Mouse (Mus musculus) embryo, embryonic 10 days (tissue): ENCODE measurements around the gene Anxa3.

ENCODE experiments used
- DNase-seq: peaks from one replicate; pipeline ENCODE4 v3.0.0-alpha.2; 2015; ENCODE audit warnings: low spot score

Anxa3 gene

GRCm38 (mm10) chr5:96792936-96793718 lies at the start of gene Anxa3:
TSS of gene Anxa3 (plus strand) at chr5:96793339.
- DNase-seq: peak; percentile 68

- DNase-seq: no peak
These were observed 45.7 kb upstream of the Anxa3 start for GRCm38 (mm10) chr5:96747195-96747984.

GRCm38 (mm10) chr5:96757615-96758014 lies 35.5 kb upstream of the Anxa3 start:
- no peak for DNase-seq

- no peak for DNase-seq
These were observed 31.1 kb upstream of the Anxa3 start for GRCm38 (mm10) chr5:96762021-96762420.

- peak; percentile 76 for DNase-seq
These were observed 24.2 kb upstream of the Anxa3 start for GRCm38 (mm10) chr5:96768846-96769471.

DNA sequence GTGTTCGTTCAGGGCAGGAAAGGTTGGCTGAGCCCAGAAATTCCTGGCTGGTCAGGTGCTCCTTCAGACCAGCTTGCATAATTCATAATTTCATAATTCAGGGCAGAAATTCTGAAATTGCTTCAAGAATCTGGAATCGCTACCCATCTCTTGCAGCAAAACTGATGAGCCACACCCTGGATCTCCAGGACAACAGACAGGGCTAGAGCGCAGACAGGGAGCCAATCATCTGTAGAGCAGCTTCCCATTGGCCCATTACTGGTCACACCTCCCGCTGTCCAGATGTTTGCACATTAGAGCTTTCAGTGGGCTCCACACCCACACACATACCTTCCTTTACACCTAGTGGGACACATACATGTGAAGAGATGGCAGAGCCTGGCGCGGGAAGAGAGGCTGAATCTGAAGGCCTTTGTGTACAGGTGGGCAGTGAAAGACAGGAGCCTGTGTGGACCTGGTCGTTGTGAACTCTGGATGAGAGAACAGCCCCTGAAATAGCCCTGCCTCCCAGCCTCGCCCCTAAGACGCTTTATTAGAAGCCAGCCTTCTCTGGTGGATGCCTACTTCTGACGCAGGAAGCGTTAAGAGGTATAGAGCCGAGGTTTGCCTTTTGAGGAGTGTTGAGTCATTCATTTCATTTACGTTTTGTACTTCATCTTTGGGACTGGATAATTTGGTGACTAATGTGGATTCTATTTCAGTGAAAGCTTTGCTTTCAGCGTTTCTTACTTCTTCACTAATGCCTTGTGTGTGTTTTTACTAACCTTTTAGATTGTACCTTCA lies 9.4 kb upstream of the Anxa3 start:
- no peak for DNase-seq

DNA sequence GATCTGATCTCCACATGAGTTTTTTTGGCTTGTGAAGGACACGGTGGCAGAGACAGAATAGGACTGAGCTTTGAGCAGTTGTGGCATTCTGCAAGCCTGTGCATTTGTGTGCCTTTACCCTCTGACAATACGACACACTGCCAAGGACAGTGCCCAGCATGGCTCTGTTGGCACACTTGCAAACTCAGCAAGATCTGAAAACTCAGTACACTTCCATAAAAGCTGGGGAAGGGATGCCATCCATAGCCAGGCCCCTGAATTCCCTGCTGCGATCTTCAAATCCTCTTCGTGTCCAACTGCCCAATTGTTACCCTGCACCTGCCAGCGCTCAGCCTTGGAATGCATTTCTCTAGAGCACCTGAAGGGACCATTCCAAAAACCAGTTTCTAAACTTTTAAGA lies 8.0 kb upstream of the Anxa3 start:
- DNase-seq: no peak

GRCm38 (mm10) chr5:96792422-96792821 lies 717 bp upstream of the Anxa3 start:
- no peak for DNase-seq

DNA sequence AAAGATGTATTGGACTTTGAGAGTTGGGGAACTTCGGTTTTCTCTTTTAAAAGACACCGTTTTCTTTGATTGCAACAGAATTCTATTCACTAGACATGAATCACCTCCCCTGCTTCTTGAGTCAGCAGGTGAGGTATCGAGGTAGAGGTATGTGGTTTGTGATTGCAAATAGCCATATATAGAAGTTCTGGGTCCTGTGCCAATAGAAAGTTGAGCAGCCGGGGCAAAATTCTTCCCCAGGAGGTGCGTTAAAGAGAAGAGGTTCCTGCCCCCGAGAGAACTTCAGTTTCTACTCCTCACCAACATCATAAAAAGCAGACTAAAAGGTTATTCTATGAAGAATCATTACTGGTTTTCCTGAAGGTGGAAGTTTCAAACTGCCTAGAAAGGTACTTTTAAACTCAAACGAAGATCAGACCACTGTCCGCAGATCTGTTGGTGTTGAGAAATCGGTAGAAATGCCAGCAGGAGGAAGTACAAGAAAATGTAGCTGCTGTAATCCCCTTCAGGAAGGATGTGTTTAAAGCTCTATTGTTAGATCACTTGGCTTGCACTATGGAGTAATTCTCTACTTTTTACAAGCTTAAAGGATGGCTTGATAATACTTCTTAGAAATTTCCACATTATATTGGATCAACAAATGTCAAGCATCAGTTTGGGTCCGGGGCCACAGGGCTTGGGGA lies 955 bp downstream of the Anxa3 start:
- no peak for DNase-seq

DNA sequence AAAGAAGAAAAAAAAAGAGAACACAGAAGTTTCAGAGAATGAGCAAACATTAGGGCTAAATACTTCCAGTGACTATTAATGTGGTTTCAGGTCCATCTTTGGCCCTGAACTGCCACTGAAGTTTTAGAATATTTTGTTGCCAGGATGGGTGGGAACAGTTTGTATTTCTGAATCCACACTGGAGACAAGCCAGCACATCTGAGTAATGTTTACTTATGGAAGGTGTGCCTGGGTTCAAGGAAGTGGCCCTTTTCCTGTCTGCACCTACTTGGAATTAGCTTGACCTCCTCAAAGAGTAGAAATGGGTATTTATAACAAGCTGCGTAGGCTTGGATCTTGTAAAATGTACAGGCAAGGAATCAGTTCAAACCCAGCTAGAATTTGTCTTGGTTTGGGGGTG lies 2.6 kb downstream of the Anxa3 start:
- DNase-seq: no peak

GRCm38 (mm10) chr5:96797465-96797864 lies 4.3 kb downstream of the Anxa3 start:
- no peak for DNase-seq

DNA sequence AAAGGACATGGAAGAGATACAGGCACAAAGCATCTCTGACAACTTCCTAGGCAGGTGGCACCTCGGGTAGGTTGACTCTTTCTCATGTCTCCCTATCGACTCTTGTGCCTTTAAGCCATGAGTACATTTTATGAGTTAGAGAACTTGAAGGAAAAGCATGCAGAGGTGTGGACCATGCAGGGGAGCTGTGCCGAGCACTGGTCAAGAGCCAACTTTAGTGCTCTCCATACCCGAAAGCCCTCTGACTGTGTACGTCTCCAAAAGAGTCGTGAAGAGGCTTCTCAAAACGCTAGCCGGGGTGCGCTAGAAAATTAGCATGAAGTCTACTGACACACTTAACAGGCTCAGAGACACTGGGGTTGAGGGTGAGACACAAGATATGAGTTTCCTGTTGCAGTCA lies 6.0 kb downstream of the Anxa3 start:
- no peak for DNase-seq

- DNase-seq: no peak
These were observed 6.8 kb downstream of the Anxa3 start for GRCm38 (mm10) chr5:96799969-96800368.

- DNase-seq: peak; percentile 13
These were observed 9.0 kb downstream of the Anxa3 start for GRCm38 (mm10) chr5:96802185-96802584.

- no peak for DNase-seq
These were observed 10.0 kb downstream of the Anxa3 start for GRCm38 (mm10) chr5:96803091-96803490.

DNA sequence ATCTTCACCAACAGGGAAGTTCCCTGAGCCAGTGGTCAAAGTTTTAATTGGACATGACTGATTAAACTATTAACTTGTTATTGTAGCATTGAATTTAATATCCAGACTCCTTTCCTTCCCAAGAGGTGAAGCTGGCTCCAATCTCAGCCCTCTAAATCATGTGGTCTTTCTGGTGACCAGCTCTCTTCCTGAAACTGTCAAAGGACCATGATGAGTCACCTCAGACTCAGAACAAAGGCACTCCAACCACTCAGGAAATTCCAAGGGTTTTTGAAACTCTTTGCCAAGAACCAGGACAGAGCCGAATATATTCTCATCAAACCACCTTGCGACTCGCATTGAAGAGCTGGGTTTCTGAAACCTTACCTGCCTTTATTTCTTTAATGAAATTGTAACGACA lies 11.2 kb downstream of the Anxa3 start:
- no peak for DNase-seq

DNA sequence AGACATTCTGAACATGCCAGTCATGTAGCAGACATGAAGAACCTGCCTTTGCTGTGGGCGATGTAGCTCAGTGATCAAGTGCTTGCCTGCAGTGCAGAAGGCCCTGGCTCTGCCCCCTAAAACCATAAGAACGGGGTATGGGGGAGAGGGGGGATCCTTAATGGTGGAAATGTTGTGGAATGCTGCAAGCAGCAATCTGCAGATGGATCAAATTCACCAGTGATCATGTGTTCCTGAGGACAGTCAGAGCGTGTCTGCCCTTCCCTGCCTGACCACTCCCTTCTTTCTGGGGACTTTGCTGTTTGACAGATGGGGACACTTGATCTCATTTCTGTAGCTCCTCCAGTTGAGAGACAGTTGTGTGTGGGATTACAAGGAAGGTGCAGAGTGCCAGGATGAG lies 11.7 kb downstream of the Anxa3 start:
- no peak for DNase-seq

- DNase-seq: no peak
These were observed 17.5 kb downstream of the Anxa3 start for GRCm38 (mm10) chr5:96810620-96811019.

GRCm38 (mm10) chr5:96824769-96825327 lies 31.7 kb downstream of the Anxa3 start:
- DNase-seq: no peak

DNA sequence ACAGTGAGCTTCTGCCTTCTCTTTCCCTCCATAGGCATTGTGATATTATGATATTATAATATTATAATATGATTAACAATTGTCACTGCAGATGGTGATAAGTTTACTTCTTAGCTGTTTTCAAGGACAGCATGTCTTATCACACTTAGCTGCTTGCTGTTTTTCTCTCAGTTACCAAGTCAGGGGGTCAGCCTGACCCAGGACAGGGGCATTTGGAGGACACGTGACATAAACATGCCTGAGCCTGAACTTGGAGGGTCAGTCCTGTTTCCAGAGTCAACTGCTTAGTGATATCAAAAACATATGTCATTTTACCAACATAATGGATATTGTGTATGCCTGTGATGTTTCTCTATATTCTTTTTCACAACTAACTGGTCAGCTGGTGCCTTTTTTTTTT lies 34.0 kb downstream of the Anxa3 start:
- no peak for DNase-seq

DNA sequence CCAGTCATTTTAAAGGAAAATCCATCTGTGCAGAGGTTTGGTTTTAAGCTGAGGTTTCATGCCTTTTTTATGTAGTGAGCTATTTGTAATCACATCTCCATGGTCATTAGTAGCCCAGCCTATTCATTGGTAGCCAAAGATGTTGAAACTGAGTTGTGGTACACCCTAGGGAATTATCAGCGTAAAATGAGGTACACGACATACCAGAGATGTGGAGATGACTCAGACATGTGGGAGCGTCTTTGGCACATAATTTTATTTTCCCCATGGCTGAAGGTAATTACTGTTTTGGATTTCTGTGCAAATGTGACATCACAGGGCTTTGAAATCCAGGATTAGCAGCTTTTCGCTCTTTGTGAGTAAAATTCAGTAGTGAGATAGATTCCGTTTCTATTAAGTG lies 41.2 kb downstream of the Anxa3 start:
- no peak for DNase-seq
